Mouse (Mus musculus): ENCODE results near the gene Nsl1. TPM values are rescaled to one million over a fixed set of nuclear protein-coding genes. Genes with fewer than 3 reads are reported as not detected.

The Nsl1 gene
- polyA plus RNA-seq, 1 experiment from 2014 or later = 21.9 TPM

- H3K27me3 ChIP-seq = peaks cover 49% of the 10 kb centered on the region
- no peak for ATAC-seq (ENCODE audit: low FRiP score, low read depth)
- no peak overlapping the region for H3K4me3 ChIP-seq
- no peak overlapping the region for H3K4me2 ChIP-seq (replicated peaks)
- H3K27ac ChIP-seq (replicated peaks) = no peak overlapping the region
- no peak overlapping the region for H3K9ac ChIP-seq (replicated peaks)
- no peaks in the 10 kb centered on the region for H3K9me3 ChIP-seq
- 44% methylated on average over 5 of the region's 5 CpGs for WGBS
- no peaks in the 10 kb centered on the region for H3K36me3 ChIP-seq
- peaks cover 12% of the 10 kb centered on the region for H3K4me1 ChIP-seq
Observed at GRCm38 (mm10) chr1:191099114-191099513, 36.3 kb downstream of the Nsl1 start.

- no peak for ATAC-seq (ENCODE audit: low FRiP score, low read depth)
- Histone ChIP-seq H3K27ac (replicated peaks) (no peak overlapping the region), H3K36me3 (no peaks in the 10 kb centered on the region), H3K27me3 (peaks cover 49% of the 10 kb centered on the region), H3K4me3 (no peak overlapping the region), H3K9me3 (no peaks in the 10 kb centered on the region), H3K9ac (replicated peaks) (no peak overlapping the region), H3K4me2 (replicated peaks) (no peak overlapping the region), H3K4me1 (peaks cover 12% of the 10 kb centered on the region)
- 76% methylated on average over 5 of the region's 5 CpGs for WGBS
Observed at GRCm38 (mm10) chr1:191099772-191100291, 37.0 kb downstream of the Nsl1 start.

- 82% methylated on average over 15 of the region's 15 CpGs for WGBS
- no peak for ATAC-seq (ENCODE audit: low FRiP score, low read depth)
Observed at GRCm38 (mm10) chr1:191102730-191103370, 40.0 kb downstream of the Nsl1 start.

GRCm38 (mm10) chr1:191105246-191105645 lies 42.4 kb downstream of the Nsl1 start:
- H3K4me1 ChIP-seq = no peaks in the 10 kb centered on the region
- no peaks in the 10 kb centered on the region for H3K36me3 ChIP-seq
- WGBS = 87% methylated on average over 9 of the region's 9 CpGs
- no peak overlapping the region for H3K9ac ChIP-seq (replicated peaks)
- ATAC-seq (ENCODE audit: low FRiP score, low read depth) = no peak
- peaks cover 12% of the 10 kb centered on the region for H3K27me3 ChIP-seq
- H3K4me3 ChIP-seq = no peak overlapping the region
- no peak overlapping the region for H3K27ac ChIP-seq (replicated peaks)
- no peak overlapping the region for H3K4me2 ChIP-seq (replicated peaks)
- H3K9me3 ChIP-seq = no peaks in the 10 kb centered on the region

More at GRCm38 (mm10) chr1:191102730-191103370, 40.0 kb downstream of the Nsl1 start:
- no peak overlapping the region for H3K27ac ChIP-seq (replicated peaks)
- H3K4me2 ChIP-seq (replicated peaks) = no peak overlapping the region
- H3K36me3 ChIP-seq = no peaks in the 10 kb centered on the region
- H3K27me3 ChIP-seq = peaks cover 35% of the 10 kb centered on the region
- H3K9me3 ChIP-seq = no peaks in the 10 kb centered on the region
- H3K4me3 ChIP-seq = no peak overlapping the region
- H3K9ac ChIP-seq (replicated peaks) = no peak overlapping the region
- peaks cover 8% of the 10 kb centered on the region for H3K4me1 ChIP-seq

- no peak overlapping the region for H3K4me2 ChIP-seq (replicated peaks)
- no peaks in the 10 kb centered on the region for H3K4me1 ChIP-seq
- WGBS = 78% methylated on average over 10 of the region's 10 CpGs
- H3K4me3 ChIP-seq = no peak overlapping the region
- no peaks in the 10 kb centered on the region for H3K9me3 ChIP-seq
- 0 out of 2 replicates have a peak, but pooled peaks cover 3% of the 10 kb centered on the region for H3K27me3 ChIP-seq
- no peak for ATAC-seq (ENCODE audit: low FRiP score, low read depth)
- no peak overlapping the region for H3K27ac ChIP-seq (replicated peaks)
- no peaks in the 10 kb centered on the region for H3K36me3 ChIP-seq
- no peak overlapping the region for H3K9ac ChIP-seq (replicated peaks)
Observed at GRCm38 (mm10) chr1:191107306-191107705, 44.5 kb downstream of the Nsl1 start.

- H3K4me2 ChIP-seq (replicated peaks) = no peak overlapping the region
- no peak overlapping the region for H3K4me3 ChIP-seq
- H3K36me3 ChIP-seq = no peaks in the 10 kb centered on the region
- H3K9me3 ChIP-seq = no peaks in the 10 kb centered on the region
- no peaks in the 10 kb centered on the region for H3K4me1 ChIP-seq
- H3K9ac ChIP-seq (replicated peaks) = no peak overlapping the region
- no peak overlapping the region for H3K27ac ChIP-seq (replicated peaks)
- no peak for ATAC-seq (ENCODE audit: low FRiP score, low read depth)
- H3K27me3 ChIP-seq = 0 out of 2 replicates have a peak, but pooled peaks cover 3% of the 10 kb centered on the region
- 90% methylated on average over 9 of the region's 9 CpGs for WGBS
Observed at GRCm38 (mm10) chr1:191109907-191110306, 47.1 kb downstream of the Nsl1 start.

- H3K36me3 ChIP-seq = no peaks in the 10 kb centered on the region
- no peak for ATAC-seq (ENCODE audit: low FRiP score, low read depth)
- H3K4me3 ChIP-seq = no peak overlapping the region
- no peaks in the 10 kb centered on the region for H3K9me3 ChIP-seq
- no peak overlapping the region for H3K9ac ChIP-seq (replicated peaks)
- H3K27ac ChIP-seq (replicated peaks) = no peak overlapping the region
- WGBS = 56% methylated on average over 8 of the region's 8 CpGs
- H3K27me3 ChIP-seq = 0 out of 2 replicates have a peak, but pooled peaks cover 3% of the 10 kb centered on the region
- H3K4me2 ChIP-seq (replicated peaks) = no peak overlapping the region
- no peaks in the 10 kb centered on the region for H3K4me1 ChIP-seq
Observed at GRCm38 (mm10) chr1:191111146-191111545, 48.3 kb downstream of the Nsl1 start.

GRCm38 (mm10) chr1:191114868-191115267 lies 52.1 kb downstream of the Nsl1 start:
- H3K27ac ChIP-seq (replicated peaks) = no peak overlapping the region
- WGBS = 83% methylated on average over 7 of the region's 7 CpGs

GRCm38 (mm10) chr1:191115514-191116238 lies 52.9 kb downstream of the Nsl1 start:
- no peaks in the 10 kb centered on the region for H3K4me1 ChIP-seq
- H3K27me3 ChIP-seq = no peaks in the 10 kb centered on the region
- no peak for ATAC-seq (ENCODE audit: low FRiP score, low read depth)
- H3K27ac ChIP-seq (replicated peaks) = no peak overlapping the region
- H3K36me3 ChIP-seq = no peaks in the 10 kb centered on the region
- no peak overlapping the region for H3K4me3 ChIP-seq
- 81% methylated on average over 11 of the region's 11 CpGs for WGBS
- no peak overlapping the region for H3K4me2 ChIP-seq (replicated peaks)
- no peak overlapping the region for H3K9ac ChIP-seq (replicated peaks)
- H3K9me3 ChIP-seq = no peaks in the 10 kb centered on the region

More at GRCm38 (mm10) chr1:191114868-191115267, 52.1 kb downstream of the Nsl1 start:
- no peak overlapping the region for H3K9ac ChIP-seq (replicated peaks)
- no peaks in the 10 kb centered on the region for H3K4me1 ChIP-seq
- ATAC-seq (ENCODE audit: low FRiP score, low read depth) = no peak
- no peak overlapping the region for H3K4me3 ChIP-seq
- H3K27me3 ChIP-seq = no peaks in the 10 kb centered on the region
- no peak overlapping the region for H3K4me2 ChIP-seq (replicated peaks)
- no peaks in the 10 kb centered on the region for H3K36me3 ChIP-seq
- H3K9me3 ChIP-seq = no peaks in the 10 kb centered on the region

- H3K36me3 ChIP-seq = no peaks in the 10 kb centered on the region
- no peak overlapping the region for H3K27ac ChIP-seq (replicated peaks)
- ATAC-seq (ENCODE audit: low FRiP score, low read depth) = no peak
- H3K9me3 ChIP-seq = no peaks in the 10 kb centered on the region
- no peak overlapping the region for H3K9ac ChIP-seq (replicated peaks)
- no peak overlapping the region for H3K4me2 ChIP-seq (replicated peaks)
- peaks cover 20% of the 10 kb centered on the region for H3K27me3 ChIP-seq
- no peak overlapping the region for H3K4me3 ChIP-seq
- WGBS = 81% methylated on average over 3 of the region's 3 CpGs
- H3K4me1 ChIP-seq = no peaks in the 10 kb centered on the region
Observed at GRCm38 (mm10) chr1:191122744-191123143, 59.9 kb downstream of the Nsl1 start.

- Histone ChIP-seq H3K9ac (replicated peaks) (no peak overlapping the region), H3K9me3 (no peaks in the 10 kb centered on the region), H3K4me1 (no peaks in the 10 kb centered on the region), H3K36me3 (no peaks in the 10 kb centered on the region), H3K27me3 (peaks cover 20% of the 10 kb centered on the region), H3K27ac (replicated peaks) (no peak overlapping the region), H3K4me3 (no peak overlapping the region), H3K4me2 (replicated peaks) (no peak overlapping the region)
- WGBS = 89% methylated on average over 2 of the region's 2 CpGs
- no peak for ATAC-seq (ENCODE audit: low FRiP score, low read depth)
Observed at GRCm38 (mm10) chr1:191123696-191124095, 60.9 kb downstream of the Nsl1 start.

- Histone ChIP-seq H3K9ac (replicated peaks) (no peak overlapping the region), H3K27ac (replicated peaks) (no peak overlapping the region), H3K4me2 (replicated peaks) (no peak overlapping the region), H3K27me3 (peaks cover 20% of the 10 kb centered on the region), H3K4me3 (no peak overlapping the region), H3K9me3 (no peaks in the 10 kb centered on the region), H3K4me1 (no peaks in the 10 kb centered on the region), H3K36me3 (no peaks in the 10 kb centered on the region)
- ATAC-seq (ENCODE audit: low FRiP score, low read depth) = no peak
- 76% methylated on average over 4 of the region's 4 CpGs for WGBS
Observed at GRCm38 (mm10) chr1:191124288-191124687, 61.5 kb downstream of the Nsl1 start.

All from midbrain, embryonic 12.5 days (tissue).